Mouse (Mus musculus) MEL (cell line): ENCODE results near the gene Eml6. TPM values are rescaled to one million over a fixed set of nuclear protein-coding genes. Genes with fewer than 3 reads are reported as not detected.

ENCODE experiments used
- DNase-seq: peaks from one replicate; pipeline ENCODE4 v3.0.0; 2011; ENCODE audit warnings: low read depth, low spot score
- H3K27ac ChIP-seq: 2 replicates; pipeline ENCODE4 v1.5.1; 2012; ENCODE audit warnings: low read depth, mild to moderate bottlenecking, control low read depth, low read length, moderate library complexity; ENCODE audit not compliant: control insufficient read depth
- H3K27me3 ChIP-seq, 2 experiments: fragments of 150-350 bp in 1 of 2; sonication (generic) in 1 of 2; 2 replicates each; pipeline ENCODE4 v1.6.1; 2012; ENCODE audit warnings: low read length in 2 of 2, mild to moderate bottlenecking in 2 of 2, improper control_type of control experiment in 1 of 2, moderate library complexity in 1 of 2; ENCODE audit not compliant: insufficient read depth in 2 of 2, control insufficient read depth in 1 of 2
- H3K36me3 ChIP-seq, 2 experiments: 2 replicates each; pipeline ENCODE4 v1.6.1; 2012 to 2014; ENCODE audit warnings: low read length in 2 of 2, improper control_type of control experiment in 1 of 2, inconsistent platforms in 1 of 2, mild to moderate bottlenecking in 1 of 2; ENCODE audit not compliant: insufficient read depth in 2 of 2, control insufficient read depth in 1 of 2
- H3K4me1 ChIP-seq, 2 experiments: fragments of 150-350 bp in 1 of 2; sonication (generic) in 1 of 2; 2 replicates each; pipeline ENCODE4 v1.6.1; 2012; ENCODE audit warnings: low read length in 2 of 2, improper control_type of control experiment in 1 of 2, mild to moderate bottlenecking in 1 of 2; ENCODE audit not compliant: insufficient read depth in 2 of 2, control insufficient read depth in 1 of 2
- H3K4me3 ChIP-seq, 2 experiments: fragments of 150-350 bp in 1 of 2; sonication (generic) in 1 of 2; 2 replicates each; pipeline ENCODE4 v1.5.1; 2012; ENCODE audit warnings: low read depth in 2 of 2, low read length in 2 of 2, mild to moderate bottlenecking in 2 of 2, moderate library complexity in 2 of 2, control low read depth in 1 of 2, improper control_type of control experiment in 1 of 2; ENCODE audit not compliant: control insufficient read depth in 1 of 2, insufficient read depth in 1 of 2
- H3K79me2 ChIP-seq: 2 replicates; pipeline ENCODE4 v1.6.1; 2012; ENCODE audit warnings: mild to moderate bottlenecking, low read length, moderate library complexity; ENCODE audit not compliant: control insufficient read depth, poor library complexity, insufficient read depth
- H3K9ac ChIP-seq: 2 replicates; pipeline ENCODE4 v1.6.1; 2012; ENCODE audit warnings: low read depth, mild to moderate bottlenecking, control low read depth, low read length, moderate library complexity; ENCODE audit not compliant: control insufficient read depth, poor library complexity, severe bottlenecking
- H3K9me3 ChIP-seq: fragments of 150-350 bp; sonication (generic); replicated peaks from 2 replicates; pipeline ENCODE4 v1.6.1; 2012; ENCODE audit warnings: mild to moderate bottlenecking, low read length, improper control_type of control experiment, moderate library complexity; ENCODE audit not compliant: insufficient read depth
- BHLHE40 ChIP-seq: IDR thresholded peaks from 2 replicates; pipeline ENCODE4 v1.6.1; 2012; ENCODE audit warnings: low read depth, mild to moderate bottlenecking, inconsistent platforms, low read length, improper control_type of control experiment, borderline replicate concordance
- CHD1 ChIP-seq: IDR thresholded peaks from 2 replicates; pipeline ENCODE4 v1.6.1; 2012; ENCODE audit warnings: low read depth, mild to moderate bottlenecking, inconsistent platforms, low read length, improper control_type of control experiment
- CHD2 ChIP-seq: IDR thresholded peaks from 2 replicates; pipeline ENCODE4 v1.6.1; 2011; ENCODE audit warnings: low read length, improper control_type of control experiment
- CTCF ChIP-seq, 3 experiments: IDR thresholded peaks in 2 of 3; conservative IDR thresholded peaks in 1 of 3; 2 replicates each; pipeline ENCODE4 v1.5.1; 2011 to 2012; ENCODE audit warnings: low read length in 3 of 3, low read depth in 2 of 3, mild to moderate bottlenecking in 2 of 3, improper control_type of control experiment in 1 of 3, inconsistent platforms in 1 of 3, mixed read lengths in 1 of 3, moderate library complexity in 1 of 3; ENCODE audit not compliant: control insufficient read depth in 1 of 3, insufficient read depth in 1 of 3, poor library complexity in 1 of 3, severe bottlenecking in 1 of 3
- E2F4 ChIP-seq: IDR thresholded peaks from 2 replicates; pipeline ENCODE4 v1.6.1; 2011; ENCODE audit warnings: low read depth, low read length, improper control_type of control experiment, borderline replicate concordance
- ELF1 ChIP-seq: IDR thresholded peaks from 2 replicates; pipeline ENCODE4 v1.6.1; 2014; ENCODE audit warnings: low read depth, mild to moderate bottlenecking, inconsistent platforms, low read length, improper control_type of control experiment, moderate library complexity
- EP300 ChIP-seq, 2 experiments: IDR thresholded peaks; 2 replicates each; pipeline ENCODE4 v1.6.1; 2011; ENCODE audit warnings: improper control_type of control experiment in 2 of 2, low read length in 2 of 2, low read depth in 1 of 2, mild to moderate bottlenecking in 1 of 2
- ETS1 ChIP-seq: IDR thresholded peaks from 2 replicates; pipeline ENCODE4 v1.6.1; 2012; ENCODE audit warnings: low read depth, mild to moderate bottlenecking, inconsistent platforms, low read length, improper control_type of control experiment, moderate library complexity
- HCFC1 ChIP-seq: IDR thresholded peaks from 2 replicates; pipeline ENCODE4 v1.6.1; 2012; ENCODE audit warnings: low read depth, mild to moderate bottlenecking, inconsistent platforms, low read length, improper control_type of control experiment, moderate library complexity
- JUND ChIP-seq: IDR thresholded peaks from 2 replicates; pipeline ENCODE4 v1.6.1; 2011; ENCODE audit warnings: low read depth, mild to moderate bottlenecking, improper control_type of control experiment, low read length
- KAT2A ChIP-seq: conservative IDR thresholded peaks from 2 replicates; pipeline ENCODE4 v1.6.1; 2012; ENCODE audit warnings: low read depth, low read length, improper control_type of control experiment, inconsistent platforms
- MAFK ChIP-seq: IDR thresholded peaks from 2 replicates; pipeline ENCODE4 v1.6.1; 2011; ENCODE audit warnings: low read depth, mild to moderate bottlenecking, low read length, improper control_type of control experiment, borderline replicate concordance
- MAX ChIP-seq: IDR thresholded peaks from 2 replicates; pipeline ENCODE4 v1.6.1; 2011; ENCODE audit warnings: low read length, improper control_type of control experiment
- MAZ ChIP-seq: IDR thresholded peaks from 2 replicates; pipeline ENCODE4 v1.6.1; 2012; ENCODE audit warnings: low read depth, mild to moderate bottlenecking, inconsistent platforms, low read length, improper control_type of control experiment
- MXI1 ChIP-seq: IDR thresholded peaks from 2 replicates; pipeline ENCODE4 v1.6.1; 2011; ENCODE audit warnings: mild to moderate bottlenecking, low read depth, low read length, improper control_type of control experiment
- NELFE ChIP-seq: IDR thresholded peaks from 2 replicates; pipeline ENCODE4 v1.6.1; 2011; ENCODE audit warnings: low read depth, low read length, improper control_type of control experiment
- POLR2A ChIP-seq, 2 experiments: IDR thresholded peaks; 2 replicates each; pipeline ENCODE4 v1.6.1; 2011 to 2012; ENCODE audit warnings: low read length in 2 of 2, mild to moderate bottlenecking in 2 of 2, control low read depth in 1 of 2, improper control_type of control experiment in 1 of 2, low read depth in 1 of 2, moderate library complexity in 1 of 2; ENCODE audit not compliant: control insufficient read depth in 1 of 2, insufficient read depth in 1 of 2, poor library complexity in 1 of 2
- POLR2AphosphoS5 ChIP-seq: IDR thresholded peaks from 2 replicates; pipeline ENCODE4 v1.6.1; 2012; ENCODE audit warnings: low read depth, borderline replicate concordance, mild to moderate bottlenecking, inconsistent platforms, low read length, moderate library complexity, mixed read lengths
- RAD21 ChIP-seq: IDR thresholded peaks from 2 replicates; pipeline ENCODE4 v1.6.1; 2011; ENCODE audit warnings: mild to moderate bottlenecking, low read depth, low read length, improper control_type of control experiment
- RCOR1 ChIP-seq: IDR thresholded peaks from 2 replicates; pipeline ENCODE4 v1.6.1; 2012; ENCODE audit warnings: low read depth, mild to moderate bottlenecking, inconsistent platforms, low read length, improper control_type of control experiment
- SIN3A ChIP-seq: IDR thresholded peaks from 2 replicates; pipeline ENCODE4 v1.6.1; 2012; ENCODE audit warnings: low read length, improper control_type of control experiment, inconsistent platforms
- TAL1 ChIP-seq: IDR thresholded peaks from 2 replicates; pipeline ENCODE4 v1.6.1; 2012; ENCODE audit warnings: mild to moderate bottlenecking, inconsistent platforms, low read length, moderate library complexity, mixed read lengths
- TBP ChIP-seq: IDR thresholded peaks from 2 replicates; pipeline ENCODE4 v1.8.0; 2011; ENCODE audit warnings: low read depth, low read length, improper control_type of control experiment
- UBTF ChIP-seq: IDR thresholded peaks from 2 replicates; pipeline ENCODE4 v1.6.1; 2012; ENCODE audit warnings: low read depth, mild to moderate bottlenecking, inconsistent platforms, low read length, improper control_type of control experiment, moderate library complexity, borderline replicate concordance; ENCODE audit not compliant: insufficient read depth
- USF1 ChIP-seq: IDR thresholded peaks from 2 replicates; pipeline ENCODE4 v1.6.1; 2014; ENCODE audit warnings: low read depth, mild to moderate bottlenecking, inconsistent platforms, low read length, improper control_type of control experiment, moderate library complexity
- USF2 ChIP-seq, 2 experiments: IDR thresholded peaks; 2 replicates each; pipeline ENCODE4 v1.6.1; 2011 to 2012; ENCODE audit warnings: improper control_type of control experiment in 2 of 2, low read length in 2 of 2, borderline replicate concordance in 1 of 2, inconsistent platforms in 1 of 2, low read depth in 1 of 2, mild to moderate bottlenecking in 1 of 2; ENCODE audit not compliant: insufficient read depth in 1 of 2
- ZC3H11A ChIP-seq: IDR thresholded peaks from 2 replicates; pipeline ENCODE4 v1.6.1; 2012; ENCODE audit warnings: low read depth, mild to moderate bottlenecking, inconsistent platforms, low read length, improper control_type of control experiment
- ZKSCAN1 ChIP-seq: IDR thresholded peaks from 2 replicates; pipeline ENCODE4 v1.6.1; 2012; ENCODE audit warnings: low read depth, mild to moderate bottlenecking, inconsistent platforms, low read length, improper control_type of control experiment, moderate library complexity
- ZNF384 ChIP-seq: IDR thresholded peaks from 2 replicates; pipeline ENCODE4 v1.6.1; 2012; ENCODE audit warnings: low read depth, mild to moderate bottlenecking, inconsistent platforms, low read length, improper control_type of control experiment
- polyA plus RNA-seq, 2 experiments: library from polyadenylated mRNA; stranded (reverse) in 1 of 2; unstranded in 1 of 2; fragments of >175 nt in 1 of 2; fragments of >200 nt in 1 of 2; gene quantifications; 2 replicates each; pipeline versions ENCODE4 v1.2.1 to v1.2.4; 2012; ENCODE audit warnings: low replicate concordance in 2 of 2, low read depth in 1 of 2; ENCODE audit not compliant: insufficient read length in 2 of 2, insufficient read depth in 1 of 2, missing spikeins in 1 of 2
- total RNA-seq: library from RNA; depleted of rRNA; stranded (reverse); fragments of 300-350 nt; gene quantifications from 2 replicates; pipeline ENCODE4 v1.2.3, GENCODE M21; 2012

Gene Eml6
- total and polyA plus RNA-seq, 3 experiments = 2.7 to 2.8 TPM; not detected in 1

DNA sequence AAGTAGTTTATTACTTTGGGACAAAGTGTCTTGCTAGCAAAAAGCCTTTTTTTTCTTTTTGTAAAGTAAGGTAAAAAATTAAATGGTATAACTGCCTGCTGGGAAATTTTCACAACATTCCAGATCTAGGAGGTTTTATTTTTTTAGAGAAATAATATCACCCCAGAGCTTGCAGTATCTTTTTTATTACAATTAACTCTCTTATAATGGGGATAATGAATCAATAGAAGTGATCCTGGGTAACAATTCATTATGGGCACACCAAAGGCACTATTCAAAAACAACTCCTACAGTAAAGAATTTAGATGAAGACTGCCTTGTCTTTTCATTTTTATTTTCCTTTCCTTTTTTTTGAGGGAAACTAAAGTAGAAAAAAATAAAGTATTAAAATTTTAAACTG lies 331.1 kb downstream of the Eml6 start:
- peaks cover 31% of the 10 kb centered on the region for H3K79me2 ChIP-seq
- no peak for DNase-seq
- no peak overlapping the region for H3K9ac ChIP-seq
- peak overlapping the region in 1 of 2 experiments; percentile 74; a peak in 2 of 4 replicates for H3K4me3 ChIP-seq
- H3K9me3 ChIP-seq = no peaks in the 10 kb centered on the region
- peaks cover under 1 to 26% of the 10 kb centered on the region in 2 experiments; a peak in 3 of 4 replicates for H3K36me3 ChIP-seq
- TF ChIP-seq CHD1 (no peak), TAL1 (no peak), ZKSCAN1 (no peak), MAX (no peak), ETS1 (no peak), MAZ (no peak), POLR2AphosphoS5 (no peak), TBP (no peak), CTCF (IDR thresholded peaks at IDR 0.05 in 2 of 3, conservative IDR thresholded peaks at IDR 0.05 in 1 of 3; ENCODE audit: control insufficient read depth in 1 of 3, insufficient read depth in 1 of 3, low read depth in 2 of 3, low read length in 3 of 3, poor library complexity in 1 of 3, severe bottlenecking in 1 of 3) (no peak), E2F4 (no peak), POLR2A (IDR thresholded peaks at IDR 0.05; ENCODE audit: control insufficient read depth in 1 of 2, insufficient read depth in 1 of 2, low read depth in 1 of 2, low read length in 2 of 2, poor library complexity in 1 of 2) (no peak), ZNF384 (no peak)
- no peak overlapping the region for H3K27ac ChIP-seq
- H3K27me3 ChIP-seq = no peaks in the 10 kb centered on the region
- H3K4me1 ChIP-seq = peaks cover 0 to 25% of the 10 kb centered on the region in 2 experiments; a peak in 2 of 4 replicates

DNA sequence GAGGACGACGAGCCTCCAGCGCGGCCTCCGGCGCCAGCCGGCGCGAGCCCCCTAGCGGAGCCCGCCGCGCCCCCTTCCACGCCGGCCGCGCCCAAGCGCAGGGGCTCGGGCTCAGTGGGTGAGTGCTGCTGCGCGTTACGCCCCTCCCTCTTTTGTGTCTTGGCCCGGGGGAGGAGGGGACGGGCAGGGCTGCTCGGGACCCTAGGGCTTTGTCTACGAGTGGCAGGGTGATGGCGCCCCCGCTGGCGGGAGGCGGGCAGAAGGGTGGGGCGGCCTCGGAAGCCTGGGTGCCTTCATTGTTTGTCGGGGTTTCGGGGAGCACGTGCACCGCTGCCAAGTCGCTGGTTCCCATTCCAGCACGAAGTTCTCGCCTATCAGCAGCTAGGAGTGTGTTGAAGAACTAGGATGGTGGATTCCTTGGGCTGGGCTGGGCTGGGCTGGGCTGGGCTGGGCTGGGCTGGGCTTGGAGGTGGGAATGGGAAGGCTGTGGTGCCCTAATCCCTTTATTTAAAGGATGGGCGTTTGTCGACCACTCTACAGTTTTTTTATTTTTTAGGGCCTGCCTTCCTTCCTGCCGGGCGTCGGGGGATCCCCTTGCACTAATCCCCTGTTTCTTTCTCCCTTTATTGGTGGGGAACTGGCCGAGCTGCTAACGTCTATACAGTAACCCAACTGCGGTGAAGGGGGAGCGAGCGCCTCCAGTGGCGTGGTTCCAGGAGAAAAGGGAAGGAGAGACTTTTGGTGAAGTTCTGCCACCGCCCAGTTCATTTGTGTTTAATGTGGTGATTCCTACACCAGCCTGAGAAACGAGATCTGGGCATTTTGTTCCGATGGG lies 332.0 kb downstream of the Eml6 start:
- Histone ChIP-seq H3K4me1 (peaks cover 0 to 25% of the 10 kb centered on the region in 2 experiments; a peak in 2 of 4 replicates), H3K9me3 (no peaks in the 10 kb centered on the region), H3K4me3 (peak overlapping the region; percentile 74 to 93), H3K36me3 (peaks cover 0 to 23% of the 10 kb centered on the region in 2 experiments; a peak in 3 of 4 replicates), H3K79me2 (peaks cover 28% of the 10 kb centered on the region), H3K9ac (peak overlapping the region; percentile 76), H3K27ac (peak overlapping the region; percentile 83), H3K27me3 (no peaks in the 10 kb centered on the region)
- DNase-seq = peak; percentile 94
- TF ChIP-seq EP300 (IDR thresholded peaks at IDR 0.05; ENCODE audit: low read depth in 1 of 2, low read length in 2 of 2) (0 out of 4 replicates have a peak, but pooled peaks of 1 of the 2 experiments have one; percentile 6), UBTF (peak; percentile 77; the same call in 1 of the 2 replicates), MAZ (peak; percentile 75; the same call in 1 of the 2 replicates), BHLHE40 (peak; percentile 89), RCOR1 (no peak), USF1 (peak; percentile 46; the same call in 1 of the 2 replicates), ELF1 (peak; percentile 39; the same call in 1 of the 2 replicates), TAL1 (no peak), ZC3H11A (peak; percentile 13; the same call in 1 of the 2 replicates), HCFC1 (peak; percentile 44; the same call in 1 of the 2 replicates), RAD21 (peak; percentile 27), MXI1 (peak; percentile 99), CHD2 (no peak), NELFE (no peak; the same call in 1 of the 2 replicates), SIN3A (peak; percentile 86), MAFK (no peak), KAT2A (no peak), E2F4 (no peak), JUND (no peak), USF2 (IDR thresholded peaks at IDR 0.05; ENCODE audit: borderline replicate concordance in 1 of 2, insufficient read depth in 1 of 2, low read depth in 1 of 2, low read length in 2 of 2) (no peak)
